Mouse (Mus musculus) cerebellum, postnatal 25 days (tissue): ENCODE data around the gene Casz1.

Experiments used
- DNase-seq, 2 experiments: peaks; one replicate each; pipeline ENCODE4 v3.0.0; 2021; ENCODE audit warnings: mixed read lengths in 2 of 2

Gene Casz1

DNA sequence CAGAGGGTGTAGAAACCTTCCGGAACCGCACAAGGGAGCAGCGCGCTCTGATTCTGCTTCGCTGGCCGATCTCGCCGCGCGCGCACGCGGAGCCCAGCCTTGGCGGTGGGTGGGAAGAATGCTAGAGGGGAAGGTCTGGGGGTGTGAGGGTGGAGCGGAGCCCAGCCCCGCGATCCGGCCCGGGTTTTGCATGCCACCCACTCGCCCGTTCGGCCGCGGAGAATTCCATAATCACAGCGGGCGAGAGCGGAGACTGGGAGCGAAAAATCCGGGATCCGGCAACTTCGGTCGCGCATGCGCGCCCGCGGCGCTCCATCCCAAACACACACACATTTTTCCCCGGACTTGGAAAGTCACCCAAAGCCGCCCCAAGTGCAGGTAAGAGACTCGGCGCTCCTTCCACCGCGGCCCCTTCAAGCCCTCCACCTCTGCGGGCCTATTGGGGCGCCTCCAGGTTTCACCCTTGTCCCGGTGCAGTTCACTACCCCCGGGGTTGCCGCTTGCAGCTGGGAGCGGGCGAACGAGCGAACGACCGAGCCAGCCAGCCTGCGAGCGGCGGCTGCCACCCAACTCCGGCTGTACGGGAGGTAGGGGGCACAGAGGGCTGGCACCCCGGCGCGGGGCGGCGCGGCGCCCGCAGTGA, at the start of gene Casz1:
Gene Casz1 (plus strand): TSS at position 293 of the 643 bp plus-strand sequence.
- peak; percentile 83 to 89 for DNase-seq

DNA sequence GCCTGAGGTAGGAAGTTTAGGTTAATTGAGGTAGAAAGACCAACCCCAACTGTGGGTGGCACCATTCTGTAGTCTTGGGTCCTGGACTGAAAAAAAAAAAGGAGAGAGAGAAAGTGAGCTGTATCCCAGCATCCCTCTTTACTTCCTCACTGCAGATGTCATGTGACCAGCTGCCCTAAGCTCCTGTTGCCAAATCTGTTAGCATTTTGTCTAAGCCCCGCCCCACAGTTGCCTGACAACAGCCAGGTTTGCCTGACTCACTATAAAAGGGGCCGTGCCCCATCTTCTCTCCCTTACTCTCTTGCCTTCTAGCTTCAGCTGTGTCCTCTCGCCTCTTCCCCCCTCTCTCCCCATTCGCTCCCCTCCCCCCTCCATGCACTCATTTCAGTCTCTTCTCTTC, 45.4 kb upstream of the Casz1 start:
- DNase-seq = no peak

DNA sequence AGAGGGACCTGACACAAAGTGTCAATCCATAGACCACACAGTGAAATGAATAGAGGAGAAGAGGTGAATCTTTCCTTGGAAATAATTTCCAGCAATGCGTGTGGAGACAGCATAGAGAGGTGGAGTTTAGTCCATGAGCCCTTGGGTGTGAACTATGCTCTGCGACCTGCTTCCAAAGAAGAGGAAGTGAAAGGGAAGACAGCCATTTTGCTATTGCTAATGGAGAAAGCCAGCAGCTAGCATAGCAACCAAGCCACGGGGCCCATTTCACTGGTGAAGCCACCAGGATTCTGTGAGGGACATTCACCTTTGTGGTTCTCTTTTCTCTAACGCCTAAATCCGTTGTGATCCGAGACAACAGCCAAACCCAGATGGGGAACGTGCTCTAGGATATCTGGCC, 44.1 kb upstream of the Casz1 start:
- no peak for DNase-seq

DNA sequence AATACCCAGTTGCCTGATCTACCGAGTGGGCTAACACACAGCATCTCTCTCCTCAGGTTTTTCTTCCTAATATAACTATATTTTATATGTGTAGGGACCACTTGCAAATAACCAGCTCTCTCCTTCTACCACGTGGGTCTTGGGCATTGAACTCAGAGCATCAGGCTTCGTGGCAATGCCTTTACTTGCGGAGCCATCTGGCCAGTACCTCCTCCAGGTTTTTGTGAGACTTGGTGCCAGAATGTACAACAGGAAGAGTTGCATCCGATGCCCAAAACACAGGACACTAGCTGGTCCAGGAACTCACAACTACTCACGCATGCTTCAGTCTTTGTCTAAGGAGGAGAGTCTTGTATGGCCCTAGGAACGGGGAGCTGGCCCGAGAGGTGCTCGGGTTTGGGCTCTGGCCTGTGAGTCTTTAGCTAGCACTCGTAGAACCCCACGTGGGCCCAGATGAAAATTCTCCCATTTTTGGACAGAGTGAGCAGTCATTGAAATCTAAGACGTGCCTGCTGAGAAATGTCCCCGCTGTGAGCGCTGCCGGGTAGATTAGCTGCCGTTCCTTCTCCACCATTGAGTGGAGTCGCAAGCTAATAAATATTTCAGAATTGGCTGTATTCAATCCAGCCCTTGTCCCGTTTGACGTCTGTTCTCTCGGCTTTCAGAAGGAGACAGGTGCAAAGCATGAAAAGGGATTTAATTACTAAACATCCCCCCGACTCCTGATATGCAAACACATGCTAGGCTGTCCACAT, 38.0 kb upstream of the Casz1 start:
- DNase-seq = peak; percentile 20 to 30

DNA sequence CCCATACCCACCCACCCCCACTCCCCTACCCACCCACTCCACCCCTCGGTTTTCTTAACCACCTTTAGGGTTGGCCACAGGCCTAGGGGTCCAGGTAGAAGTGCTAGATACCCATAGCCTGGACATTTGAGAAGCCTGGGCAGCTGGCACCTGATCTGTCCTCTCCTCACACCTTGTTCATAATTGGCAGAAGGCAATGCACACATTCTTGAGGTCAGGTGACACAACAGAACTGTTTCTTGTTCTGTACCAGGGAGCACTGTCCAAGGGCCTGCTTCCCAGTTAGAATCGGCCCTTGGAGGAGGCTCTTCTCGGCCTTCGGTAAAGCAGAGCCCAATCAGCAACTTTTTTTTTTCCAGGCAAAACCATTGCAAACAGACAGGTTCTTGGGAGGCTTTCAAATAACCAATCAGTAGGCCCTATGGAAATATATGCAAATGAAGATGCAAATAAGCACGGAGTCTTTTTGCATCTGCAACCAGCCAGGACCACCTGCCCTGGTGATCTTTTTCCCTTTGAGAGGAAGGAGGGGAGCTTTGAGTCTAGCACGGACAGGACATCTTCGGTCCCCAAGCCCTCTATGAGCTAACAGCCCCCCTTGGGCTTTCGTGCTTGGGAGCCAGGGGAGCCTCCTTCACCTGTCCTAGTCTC, 36.4 kb upstream of the Casz1 start:
- DNase-seq = no peak

DNA sequence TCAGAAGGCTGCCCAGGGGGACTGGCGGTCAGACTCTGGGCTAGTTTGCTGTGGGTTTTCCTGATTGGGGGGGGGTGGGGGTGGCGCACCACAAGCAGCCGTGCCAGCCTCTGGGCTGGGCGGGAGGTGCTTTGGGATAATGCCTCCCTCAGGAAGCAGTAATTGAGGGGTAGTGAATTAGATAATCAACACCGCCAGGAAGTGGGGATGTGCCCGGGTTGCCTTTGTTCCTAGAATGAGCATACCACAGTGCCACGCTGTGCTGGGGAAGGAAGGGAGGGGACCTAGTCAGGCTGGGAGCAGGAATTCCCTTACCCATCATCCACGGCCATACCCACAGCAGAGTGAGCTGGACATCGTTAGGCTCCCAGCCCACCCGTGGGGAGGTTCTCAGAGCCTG, 35.6 kb upstream of the Casz1 start:
- no peak for DNase-seq

DNA sequence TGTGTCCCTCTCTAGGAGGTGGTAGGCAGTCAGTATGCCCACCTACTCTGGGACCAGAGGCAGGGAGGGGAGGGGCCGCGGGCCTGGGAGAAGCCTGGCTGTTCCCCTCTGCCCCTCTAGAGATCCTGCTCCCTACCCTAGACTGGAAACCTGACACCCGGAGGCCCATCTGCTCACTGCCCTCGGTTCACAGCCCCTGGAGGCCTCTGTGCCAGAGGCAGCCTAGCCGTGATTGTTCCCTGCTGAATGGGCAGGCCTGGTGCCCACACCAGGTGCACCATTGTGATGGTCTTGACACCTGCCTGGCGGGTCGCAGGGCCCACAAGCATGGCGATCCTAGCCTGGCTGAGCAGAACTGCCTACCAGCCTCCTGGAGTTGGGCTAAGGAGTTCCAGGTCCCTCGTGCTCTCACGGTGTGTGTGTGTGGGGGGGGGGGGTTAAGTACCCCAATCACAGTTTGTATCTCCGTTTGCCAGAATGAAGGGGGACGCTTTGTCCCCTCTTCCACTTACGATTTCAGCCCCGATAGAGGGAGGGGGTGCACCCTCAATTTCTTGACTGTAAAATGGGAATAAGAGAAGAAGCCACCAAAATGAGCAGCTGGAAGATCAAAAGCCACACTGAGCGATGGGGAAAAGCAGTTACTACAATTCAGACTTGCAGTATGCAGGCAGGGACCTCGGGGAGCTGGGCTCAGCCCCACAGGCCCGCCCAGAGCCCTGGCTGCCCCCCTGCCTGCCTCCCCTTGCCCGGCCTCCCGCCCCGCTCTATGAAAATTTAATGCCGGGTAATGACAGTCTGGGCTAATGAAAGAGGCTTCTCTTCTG, 33.4 kb upstream of the Casz1 start:
- no peak for DNase-seq

DNA sequence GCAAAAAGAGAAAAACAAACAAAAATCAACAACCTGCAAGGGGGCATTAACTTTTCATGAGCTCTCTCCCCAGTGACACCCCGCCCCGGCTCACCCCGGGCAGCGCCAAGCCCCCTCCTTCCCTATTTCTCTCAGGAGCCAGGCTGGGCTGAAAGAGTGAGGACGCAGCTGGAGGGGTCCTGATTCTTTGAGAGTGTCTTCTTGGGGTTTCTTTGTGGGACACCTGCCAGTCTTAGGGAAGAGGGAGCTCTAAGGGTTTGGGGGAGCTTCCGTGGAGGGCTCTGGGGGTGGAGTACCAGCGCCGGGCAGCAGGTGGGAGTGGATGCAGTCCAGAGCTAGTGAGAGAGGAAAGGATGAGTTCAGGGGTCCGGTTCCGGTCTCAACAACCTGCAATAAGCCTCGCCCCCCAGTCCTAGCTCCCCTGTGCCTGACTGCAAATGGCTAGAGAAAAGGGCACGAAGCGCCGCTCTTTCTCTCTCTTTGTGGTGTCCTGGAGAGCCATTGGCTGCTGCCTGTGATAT, 32.8 kb upstream of the Casz1 start:
- DNase-seq = no peak

DNA sequence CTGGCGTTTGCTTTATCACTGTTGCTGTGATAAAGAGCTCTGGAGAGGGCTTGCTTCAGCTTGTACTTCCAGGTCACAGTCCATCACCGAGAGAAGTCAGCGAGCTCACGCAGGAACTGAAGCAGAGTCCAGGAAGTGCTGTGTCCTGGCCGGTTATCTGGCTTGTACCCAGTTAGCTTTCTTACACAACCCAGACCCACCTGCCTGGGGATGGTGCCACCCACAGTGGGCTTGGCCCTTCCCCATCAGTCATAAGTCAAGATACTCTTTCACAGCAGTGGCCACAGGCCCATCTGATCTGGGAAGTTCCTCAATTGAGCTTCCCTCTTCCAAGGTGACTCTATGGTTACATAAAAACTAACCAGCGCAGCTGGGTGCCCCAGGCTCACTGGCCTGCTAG, 31.6 kb upstream of the Casz1 start:
- DNase-seq = no peak

DNA sequence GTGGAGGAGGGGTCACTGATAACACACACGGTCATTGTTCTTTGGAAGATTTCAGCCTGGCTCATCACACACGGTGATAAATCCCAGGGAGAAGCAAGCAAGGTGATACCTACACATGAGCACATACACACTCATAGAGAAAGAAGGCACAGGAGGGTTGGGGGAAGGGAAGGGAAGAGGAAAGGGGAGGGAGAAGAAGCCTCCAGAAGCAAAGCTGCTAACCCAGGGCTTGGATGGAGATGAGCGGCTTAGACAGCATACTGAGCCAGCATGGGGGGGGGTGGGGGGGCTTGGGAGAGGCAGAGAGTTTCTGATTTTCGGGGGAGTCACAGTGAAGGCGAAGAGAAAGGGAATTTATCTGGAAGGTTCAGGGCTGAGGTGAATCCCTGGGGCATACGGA, 30.2 kb upstream of the Casz1 start:
- DNase-seq = no peak

DNA sequence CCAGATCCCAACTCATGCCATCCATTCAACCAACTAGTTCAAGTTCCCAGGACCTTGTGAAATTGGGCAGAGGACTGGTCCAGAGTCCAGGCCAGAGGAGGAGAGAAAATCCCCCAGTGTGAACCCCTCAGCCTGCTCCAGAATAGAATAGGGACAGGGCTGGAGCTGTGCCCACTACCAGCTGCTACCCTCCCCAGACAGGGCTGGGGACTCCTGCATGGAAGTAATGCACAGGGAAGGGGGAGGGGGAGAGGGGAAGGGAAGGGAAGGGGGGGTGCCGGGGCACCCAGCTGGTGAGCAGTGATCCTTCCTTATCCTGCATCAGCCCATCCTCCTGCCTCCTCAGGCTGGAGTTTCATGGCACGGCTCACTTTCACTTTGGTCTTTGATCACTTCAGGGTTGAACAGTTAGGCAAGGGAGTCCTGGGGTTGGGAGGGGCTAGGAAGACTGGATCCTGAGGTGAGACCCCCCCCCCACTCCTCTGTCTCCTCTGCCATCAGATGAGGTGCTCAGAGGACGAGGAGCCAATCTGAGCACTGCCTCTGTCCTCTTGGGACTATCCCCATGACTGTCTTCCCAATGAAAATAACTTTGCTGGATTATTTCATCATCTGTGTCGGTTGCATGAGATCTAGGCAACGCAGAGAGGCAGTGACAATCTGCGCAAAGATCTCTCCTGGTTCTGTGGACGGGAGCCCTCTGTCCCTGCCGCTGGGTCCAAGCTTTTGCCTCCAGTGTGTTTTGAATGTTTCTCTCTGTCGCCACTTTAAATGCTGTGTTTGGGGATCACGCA, 28.6 kb upstream of the Casz1 start:
- no peak for DNase-seq

DNA sequence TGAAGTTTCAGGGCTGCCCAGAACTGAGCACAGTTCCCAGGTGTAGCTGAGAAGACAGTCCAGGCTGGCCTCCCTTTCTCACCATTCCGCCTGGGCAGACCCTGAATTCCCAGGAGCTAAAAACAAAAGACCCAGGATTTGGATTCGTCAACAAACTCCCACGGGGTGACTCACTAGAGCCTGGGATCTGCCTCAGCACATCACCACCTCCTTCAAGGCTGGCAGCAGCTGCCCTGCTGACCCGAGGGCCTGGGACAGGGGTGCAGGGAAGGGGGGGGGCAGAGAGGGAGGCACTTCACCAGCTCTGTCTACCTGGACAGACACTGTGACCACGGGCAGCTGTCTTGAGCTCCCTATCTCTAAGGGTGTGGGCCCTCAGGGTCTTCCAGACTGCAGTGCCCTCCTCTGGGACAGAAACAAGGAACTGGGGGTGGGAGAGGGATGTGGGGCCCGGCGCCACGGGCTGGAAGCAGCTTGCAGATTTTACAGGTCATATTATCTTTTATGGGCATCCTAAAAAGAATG, 24.1 kb upstream of the Casz1 start:
- no peak for DNase-seq

DNA sequence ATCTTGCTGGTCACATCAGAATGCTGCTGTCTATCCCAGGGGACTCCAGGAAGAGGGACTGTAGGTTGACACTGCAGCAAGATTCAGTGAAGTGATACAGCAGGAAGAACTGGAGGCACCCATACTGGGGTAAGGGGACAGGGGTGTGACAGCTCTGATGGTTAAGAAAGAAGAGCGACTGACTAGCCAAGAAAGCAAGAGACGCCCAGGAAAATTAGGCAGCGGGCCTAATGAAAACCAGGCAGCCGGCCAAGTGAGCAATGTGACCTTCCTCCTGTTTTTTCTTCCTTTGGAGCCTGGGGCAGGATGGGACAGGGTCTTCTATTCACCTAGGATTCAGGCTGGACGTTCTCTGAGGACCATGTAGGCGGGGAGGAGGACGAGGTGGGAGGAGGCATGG, 22.7 kb upstream of the Casz1 start:
- peak; percentile 25 to 35 for DNase-seq

DNA sequence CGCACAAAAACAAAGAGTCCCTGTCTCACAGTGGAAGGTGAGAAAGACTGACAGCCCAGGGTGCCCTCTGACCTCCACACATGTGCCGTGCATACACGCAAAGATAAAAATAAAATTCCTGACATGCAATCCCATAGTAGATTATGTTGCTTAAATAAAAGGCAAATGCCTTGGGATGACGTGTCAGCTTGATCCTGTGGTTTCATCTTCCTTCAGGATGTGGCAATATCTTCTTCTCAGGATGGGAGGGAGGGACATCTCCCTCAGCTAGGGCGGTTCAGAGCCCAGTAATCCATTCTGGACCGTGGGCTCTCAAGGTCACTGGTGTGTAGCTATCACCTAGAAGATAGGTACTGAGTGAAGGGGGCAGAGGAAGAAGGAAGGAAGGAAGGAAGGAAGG, 21.3 kb upstream of the Casz1 start:
- no peak for DNase-seq

DNA sequence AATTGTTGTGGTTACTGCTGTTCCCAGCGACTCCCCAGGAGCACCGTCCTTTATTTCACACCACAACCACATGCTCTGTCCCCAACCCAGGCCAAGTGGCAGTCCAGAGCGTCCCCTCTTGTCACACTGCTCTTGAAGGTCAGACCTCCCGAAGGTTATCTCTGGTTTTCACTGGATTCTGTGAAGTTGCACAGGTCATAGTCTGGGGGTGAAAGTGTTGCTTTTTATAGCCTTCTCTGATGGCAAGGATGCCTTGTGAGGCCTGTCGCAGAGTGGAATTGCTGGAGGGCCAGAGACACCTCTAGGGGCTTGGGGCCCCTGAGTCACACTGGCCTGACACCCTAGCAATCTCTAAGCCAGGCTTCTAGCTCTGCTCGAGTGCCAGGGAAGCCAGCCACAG, 20.5 kb upstream of the Casz1 start:
- DNase-seq = no peak

DNA sequence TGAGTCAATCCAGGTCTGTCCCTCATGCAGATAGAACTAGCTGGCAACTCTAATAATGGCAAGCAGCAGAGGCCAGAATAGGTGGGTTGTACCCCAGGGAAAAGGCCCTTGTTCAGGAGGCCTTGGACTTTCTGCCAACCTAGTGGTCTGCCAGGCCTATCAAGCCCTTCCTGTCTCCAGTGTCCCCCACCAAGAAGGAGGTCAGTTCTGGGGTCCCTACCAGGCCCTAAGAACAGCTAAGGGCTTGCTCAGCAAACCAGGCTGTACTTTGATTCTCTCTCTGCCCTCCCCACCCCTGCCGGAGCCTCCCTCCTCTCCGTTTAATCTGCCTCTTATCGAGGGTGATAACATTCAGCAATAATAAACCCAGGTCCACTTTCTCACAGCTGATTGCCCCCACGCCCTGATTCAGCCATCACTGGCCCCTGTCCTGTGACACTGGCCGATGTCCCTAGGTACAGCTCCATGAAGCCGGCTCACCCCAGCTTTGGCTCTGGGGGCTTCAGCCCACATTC, 19.1 kb upstream of the Casz1 start:
- DNase-seq = no peak

DNA sequence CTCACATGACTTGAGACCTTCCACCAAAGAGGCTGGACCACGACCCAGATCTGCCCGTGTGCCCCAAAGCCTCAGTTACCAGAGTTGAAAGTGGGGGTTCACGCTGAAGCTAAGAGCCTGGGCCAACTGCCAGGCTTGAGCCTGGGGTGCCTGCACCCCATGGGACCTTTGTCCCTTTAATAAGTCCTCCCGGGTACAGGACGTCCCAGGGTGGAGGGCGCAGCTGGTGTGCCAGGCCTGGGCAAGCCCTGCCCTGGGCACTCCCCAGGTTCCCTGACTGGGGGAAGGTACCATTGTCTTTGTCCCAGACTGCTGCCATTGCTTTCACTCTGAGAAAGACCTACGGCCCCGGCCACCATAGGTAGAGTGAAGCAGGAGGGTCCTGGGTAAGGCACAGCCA, 18.2 kb upstream of the Casz1 start:
- DNase-seq = no peak

DNA sequence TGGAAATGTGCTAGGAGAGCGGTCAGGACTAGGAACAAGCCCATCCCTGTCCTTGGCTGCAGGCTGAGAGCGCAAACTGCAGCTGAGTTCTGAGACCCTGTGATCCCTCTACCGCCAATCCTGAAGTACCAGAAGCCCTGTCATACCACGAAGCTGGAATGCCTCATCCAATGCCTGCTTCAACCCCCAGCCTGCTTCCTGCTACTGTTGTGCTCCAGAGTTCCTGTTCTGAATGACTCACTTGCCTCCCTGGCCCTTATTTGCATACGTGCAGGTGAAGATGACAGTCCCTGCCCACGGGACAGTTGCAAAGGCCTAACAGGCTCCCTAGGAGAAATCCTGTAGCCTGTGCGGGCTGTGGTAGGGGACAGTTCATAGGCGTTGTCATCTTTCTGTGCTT, 13.3 kb upstream of the Casz1 start:
- DNase-seq = no peak

DNA sequence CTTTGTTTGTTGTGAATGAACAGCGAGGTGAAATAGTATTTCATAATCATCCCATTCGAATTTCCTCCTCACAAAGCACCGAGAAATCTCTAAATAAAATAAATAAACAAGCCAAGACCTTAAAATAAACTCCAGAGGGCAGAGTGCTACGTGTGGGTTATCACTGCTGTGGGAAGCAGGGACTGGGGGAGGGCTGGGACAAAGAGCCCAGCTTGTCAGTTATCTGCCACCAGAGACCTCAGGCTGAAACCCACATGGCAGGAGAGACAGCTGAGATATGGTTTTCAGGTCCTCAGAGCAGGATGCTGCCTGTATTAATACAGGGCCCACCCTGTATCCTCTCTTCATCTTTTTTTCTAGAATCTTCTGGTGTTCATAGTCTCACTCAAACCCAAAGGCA, 9.2 kb upstream of the Casz1 start:
- DNase-seq = no peak

DNA sequence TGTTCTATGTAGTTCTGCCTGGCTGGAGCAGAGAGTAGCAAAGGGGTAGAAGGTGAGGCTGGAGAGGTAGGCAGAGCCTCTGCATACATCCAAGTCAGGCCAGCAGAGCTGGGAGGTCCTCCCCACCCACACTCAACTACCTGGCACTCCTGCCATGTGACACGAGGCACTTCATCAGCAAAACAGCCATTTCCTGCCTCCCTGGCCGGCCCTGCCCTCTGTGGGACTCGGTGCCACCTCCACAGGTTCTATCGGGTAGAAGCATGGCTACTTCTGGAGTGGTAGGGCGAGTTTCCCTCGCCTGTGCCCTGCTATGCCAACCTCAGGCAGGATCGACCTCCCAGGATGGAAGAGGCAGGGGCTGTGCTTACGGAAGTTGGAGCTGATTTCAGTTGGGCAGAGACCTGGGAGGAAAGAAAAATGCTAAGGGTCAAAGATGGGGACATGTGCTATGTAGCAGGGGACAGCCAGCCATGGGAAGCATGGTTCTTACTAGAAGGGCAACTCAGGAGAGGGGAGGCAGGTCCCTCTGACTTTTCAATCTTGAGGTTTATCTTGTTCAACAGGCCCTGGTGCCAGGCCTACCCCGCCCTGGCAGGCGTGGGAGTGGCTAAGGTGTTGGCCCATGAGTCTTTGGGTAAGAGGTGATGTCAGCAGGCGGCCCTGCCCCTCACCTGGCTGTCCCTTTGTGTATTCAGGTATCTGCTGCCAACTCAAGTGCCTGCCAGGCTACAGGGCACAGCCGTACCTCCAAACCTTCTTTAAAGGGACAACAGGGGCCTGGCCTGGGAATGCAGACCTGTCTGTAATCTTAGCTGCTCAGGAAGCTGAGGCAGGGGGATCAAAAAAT, 6.5 kb upstream of the Casz1 start:
- DNase-seq = no peak

DNA sequence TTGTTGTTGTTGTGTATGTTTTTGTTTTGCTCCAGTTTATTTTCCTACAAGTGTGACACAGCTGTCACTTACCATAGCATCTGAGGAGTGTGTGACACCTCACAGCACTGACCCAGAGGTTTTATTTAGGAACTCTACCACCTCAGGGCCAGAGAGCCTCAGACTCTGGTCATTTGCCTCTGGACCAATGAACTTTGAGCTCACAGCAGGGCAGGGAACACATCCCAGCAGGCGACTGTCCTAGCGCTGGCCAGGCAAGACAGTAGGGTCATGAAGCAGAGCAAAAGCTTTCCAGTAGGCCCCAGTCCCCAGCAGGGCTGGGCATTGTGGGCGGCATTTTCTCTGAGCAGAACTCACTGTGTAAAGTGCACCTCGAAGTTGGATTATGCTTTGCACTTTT, 1.2 kb upstream of the Casz1 start:
- DNase-seq = no peak
